Mouse (Mus musculus): ENCODE results near the gene Zfp950.

The Zfp950 gene

GRCm38 (mm10) chr19:61057581-61057980 is 83.1 kb downstream of the Zfp950 start:
- in situ Hi-C loops (cut with MboI, MseI): no loop called here

GRCm38 (mm10) chr19:61056783-61057410 is 83.7 kb downstream of the Zfp950 start:
- in situ Hi-C loops (cut with MboI, MseI): no loop called here

GRCm38 (mm10) chr19:61052786-61053185 is 87.9 kb downstream of the Zfp950 start:
- in situ Hi-C loops (cut with MboI, MseI): no loop called here

DNA sequence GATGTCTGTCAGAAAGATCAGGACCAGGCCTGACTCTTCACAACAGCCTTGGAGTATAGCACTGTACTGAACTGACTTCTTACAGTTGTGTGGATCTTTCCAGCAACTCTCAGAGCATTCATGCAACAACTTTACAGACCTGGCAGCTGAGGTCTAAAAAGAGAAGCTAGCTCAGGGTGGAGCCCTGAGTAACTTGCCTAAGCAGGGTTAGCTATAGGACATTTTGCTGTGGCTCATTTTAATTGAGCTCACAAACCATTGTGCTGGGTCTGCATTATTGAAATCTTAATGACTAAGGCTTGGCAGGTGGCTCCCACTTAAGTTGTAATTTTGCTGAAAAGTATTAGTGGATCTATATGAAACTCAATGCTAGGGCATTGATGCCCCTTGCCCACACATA is 88.6 kb downstream of the Zfp950 start:
- in situ Hi-C loops (cut with MboI, MseI): no loop called here

DNA sequence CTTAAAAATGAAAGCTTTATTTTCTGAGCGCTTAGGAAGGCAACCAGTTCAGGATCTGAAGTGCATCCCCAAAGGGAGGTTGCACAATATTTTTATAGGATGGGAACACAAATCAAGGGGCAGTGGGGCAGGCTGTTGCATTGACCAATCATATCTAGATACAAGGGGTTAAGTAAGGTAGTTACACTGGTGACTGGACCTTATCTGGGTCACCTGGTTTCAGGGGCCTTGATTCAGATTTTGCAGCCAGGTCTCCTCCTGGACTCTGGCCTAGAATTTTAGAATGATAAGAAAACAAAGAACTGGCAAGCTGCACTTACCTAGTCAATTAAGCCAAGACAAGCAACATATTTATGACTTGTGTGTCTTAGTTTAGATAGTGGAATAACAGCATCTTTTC is 89.5 kb downstream of the Zfp950 start:
- in situ Hi-C loops (cut with MboI, MseI): no loop called here

DNA sequence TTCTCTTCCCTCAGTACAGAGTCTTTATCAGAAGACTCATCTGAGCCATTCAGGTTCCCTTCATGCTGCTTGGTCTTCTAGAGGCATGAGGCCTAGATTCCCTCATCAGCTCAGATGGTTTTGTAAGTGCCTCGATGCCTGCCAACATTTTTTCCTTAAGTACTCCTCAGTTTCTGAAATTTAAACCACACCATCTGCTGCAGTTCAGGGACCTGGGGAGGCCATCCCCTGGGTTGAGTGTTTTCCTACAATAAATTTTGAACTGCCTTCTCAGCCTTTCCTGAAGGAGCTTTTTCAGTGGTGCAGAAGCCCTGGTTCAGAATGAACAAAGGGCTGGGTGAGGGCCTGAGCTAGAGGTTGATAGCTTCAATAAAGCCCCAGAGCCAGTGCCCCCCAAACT is 91.2 kb downstream of the Zfp950 start:
- in situ Hi-C loops (cut with MboI, MseI): no loop called here

DNA sequence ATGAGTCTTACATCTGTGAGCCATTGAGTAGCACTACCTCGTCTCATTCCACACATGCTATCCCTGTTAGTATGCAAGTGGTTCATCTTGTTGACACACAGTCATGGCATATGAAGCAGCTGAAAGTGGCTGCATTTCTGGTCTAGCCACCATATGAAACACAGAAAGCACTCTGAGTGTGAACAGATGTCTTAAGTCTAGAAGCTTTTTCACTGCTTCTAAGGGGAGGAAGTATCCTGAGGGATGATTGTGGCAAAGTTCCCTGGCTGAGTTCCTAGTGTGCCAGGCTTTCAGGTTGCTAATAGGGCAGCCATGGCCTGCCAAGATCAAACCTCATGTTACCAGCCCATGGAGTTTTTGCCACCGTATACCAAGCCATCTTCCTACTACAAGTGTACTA is 92.0 kb downstream of the Zfp950 start:
- in situ Hi-C loops (cut with MboI, MseI): no loop called here

GRCm38 (mm10) chr19:61039151-61039550 is 101.5 kb downstream of the Zfp950 start:
- in situ Hi-C loops (cut with MboI, MseI): no loop called here

GRCm38 (mm10) chr19:61031570-61031969 is 109.1 kb downstream of the Zfp950 start:
- in situ Hi-C loops (cut with MboI, MseI): no loop called here

- in situ Hi-C loops (cut with MboI, MseI): no loop called here
Observed at GRCm38 (mm10) chr19:61021939-61022566, 118.6 kb downstream of the Zfp950 start.

DNA sequence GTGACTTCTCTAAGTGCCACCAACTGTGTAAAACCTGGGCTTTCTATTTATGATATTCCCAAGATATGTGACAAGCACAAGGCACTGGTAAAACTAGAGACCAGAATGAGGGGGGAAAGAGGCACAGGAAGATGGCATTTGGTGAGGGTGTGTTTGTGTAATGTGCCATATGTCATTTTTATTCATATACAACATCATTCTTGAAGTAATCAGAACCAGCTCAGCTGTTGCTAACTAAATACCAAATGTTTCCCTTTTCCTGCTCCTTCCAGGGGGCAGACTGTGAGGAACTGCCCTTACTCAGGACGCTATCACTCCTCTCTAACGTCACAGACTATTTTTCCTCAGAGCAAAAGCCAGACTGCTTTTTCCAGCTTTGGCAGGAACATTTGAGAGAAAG is 119.1 kb downstream of the Zfp950 start:
- in situ Hi-C loops (cut with MboI, MseI): no loop called here

DNA sequence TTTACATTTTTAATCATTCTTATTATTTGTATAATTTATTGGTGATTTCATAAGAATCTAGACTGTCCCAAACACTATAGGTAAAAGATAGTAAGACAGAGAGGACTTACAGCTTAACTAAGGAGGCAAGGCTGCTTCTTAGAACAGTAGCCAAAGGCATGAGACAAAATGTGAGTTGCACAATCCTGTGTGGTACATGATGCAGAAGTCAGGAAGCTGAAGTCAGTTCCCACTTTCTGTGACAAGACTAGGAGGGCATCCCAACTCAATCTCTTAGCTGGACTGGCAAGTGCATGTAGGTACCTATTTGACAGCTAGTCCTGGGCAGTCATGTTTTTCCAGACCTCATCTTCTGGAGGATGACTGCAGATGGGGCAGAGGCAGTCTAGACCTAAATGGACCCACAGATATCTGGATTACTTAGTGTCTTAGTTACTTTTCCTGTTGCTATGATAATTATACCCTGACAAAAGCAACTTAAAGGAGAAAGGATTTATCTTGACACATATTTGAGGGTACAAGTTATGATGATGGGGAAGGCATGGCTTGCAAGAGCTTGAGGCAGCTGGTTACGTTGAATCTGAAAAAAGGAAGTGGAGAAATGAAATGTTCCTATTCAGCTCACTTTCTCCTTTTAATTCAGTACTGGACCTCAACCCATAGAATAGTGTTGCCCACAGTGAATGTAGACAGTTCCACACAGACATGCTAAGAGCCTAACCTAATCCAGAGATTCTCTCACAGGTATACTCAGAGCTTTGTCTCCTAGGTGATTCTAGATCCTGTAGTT is 123.0 kb downstream of the Zfp950 start:
- in situ Hi-C loops (cut with MboI, MseI): no loop called here

DNA sequence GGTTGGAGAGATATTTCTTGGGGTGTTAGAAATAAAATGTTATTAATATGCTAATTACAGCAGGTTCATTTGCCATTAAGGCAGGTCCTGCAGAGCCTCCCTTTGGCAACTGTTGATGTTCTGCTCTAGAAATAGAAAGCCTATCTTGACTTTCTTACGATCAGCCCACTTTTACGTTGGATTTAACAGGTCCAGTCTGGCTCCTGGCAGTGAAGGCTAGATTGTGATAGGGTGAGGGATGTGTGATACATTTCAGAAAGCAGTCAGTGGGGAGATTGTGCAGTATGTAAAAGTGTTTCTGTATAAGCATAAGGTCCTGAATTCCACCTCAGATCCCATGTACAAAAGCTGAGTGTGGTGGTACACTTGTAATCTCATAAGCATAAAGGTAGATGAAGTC is 131.4 kb downstream of the Zfp950 start:
- in situ Hi-C loops (cut with MboI, MseI): no loop called here
